Mouse (Mus musculus): ENCODE results near the gene Anks1b. TPM values are rescaled to one million over a fixed set of nuclear protein-coding genes. Genes with fewer than 3 reads are reported as not detected.
"Not testable (repeated sequence)": the region's sequence is repeated elsewhere in the genome, so short reads cannot be mapped to it uniquely, and the experiment has no call there.

The Anks1b gene
- total and polyA plus RNA-seq, 2 experiments from 2014 or later, result 105 to 342 TPM

DNA sequence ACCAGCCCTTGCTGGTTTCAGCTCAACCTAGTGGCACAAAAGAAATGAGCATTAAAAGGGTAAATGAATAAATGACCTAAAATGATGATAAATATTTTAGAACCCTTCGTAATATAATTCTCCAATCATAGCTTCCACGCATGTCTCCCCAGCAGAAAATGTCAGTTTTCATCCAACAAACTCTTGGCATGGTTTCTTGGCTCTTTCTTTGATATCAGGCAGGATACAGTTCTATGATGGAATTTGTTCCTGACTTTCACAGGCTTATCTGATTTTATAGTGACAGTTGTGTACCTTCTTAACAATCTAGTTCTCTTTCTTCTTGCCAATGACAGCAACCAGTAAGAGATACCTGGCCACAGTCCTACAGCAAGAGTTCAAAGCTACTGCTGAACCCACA lies 743.3 kb downstream of the Anks1b start:
- H3K27me3 ChIP-seq (ENCODE audit: insufficient read depth, low read length), result no peaks in the 10 kb centered on the region
- no peaks in the 10 kb centered on the region; the same call in 1 of the 2 replicates for H3K36me3 ChIP-seq (ENCODE audit: insufficient read depth, low read length)
- 92% methylated on average over 2 of the region's 2 CpGs for WGBS
- no peaks in the 10 kb centered on the region for H3K9me3 ChIP-seq (ENCODE audit: low read length)
- TF ChIP-seq CTCF (IDR thresholded peaks at IDR 0.05), result no peak
- H3K27ac ChIP-seq (ENCODE audit: low read depth, low read length), result no peak overlapping the region
- no peak overlapping the region for H3K9ac ChIP-seq (replicated peaks; ENCODE audit: low read length, poor library complexity, severe bottlenecking)
- DNase-seq (ENCODE audit: low spot score) (no peak), ATAC-seq (ENCODE audit: low FRiP score) (no peak)
- H3K4me1 ChIP-seq (ENCODE audit: insufficient read depth, low read length), result peaks cover 4% of the 10 kb centered on the region; the same call in 1 of the 2 replicates
- H3K4me2 ChIP-seq (ENCODE audit: low read depth, low read length, poor library complexity, severe bottlenecking), result no peak overlapping the region
- no peak overlapping the region for H3K4me3 ChIP-seq (ENCODE audit: low read depth, low read length)

DNA sequence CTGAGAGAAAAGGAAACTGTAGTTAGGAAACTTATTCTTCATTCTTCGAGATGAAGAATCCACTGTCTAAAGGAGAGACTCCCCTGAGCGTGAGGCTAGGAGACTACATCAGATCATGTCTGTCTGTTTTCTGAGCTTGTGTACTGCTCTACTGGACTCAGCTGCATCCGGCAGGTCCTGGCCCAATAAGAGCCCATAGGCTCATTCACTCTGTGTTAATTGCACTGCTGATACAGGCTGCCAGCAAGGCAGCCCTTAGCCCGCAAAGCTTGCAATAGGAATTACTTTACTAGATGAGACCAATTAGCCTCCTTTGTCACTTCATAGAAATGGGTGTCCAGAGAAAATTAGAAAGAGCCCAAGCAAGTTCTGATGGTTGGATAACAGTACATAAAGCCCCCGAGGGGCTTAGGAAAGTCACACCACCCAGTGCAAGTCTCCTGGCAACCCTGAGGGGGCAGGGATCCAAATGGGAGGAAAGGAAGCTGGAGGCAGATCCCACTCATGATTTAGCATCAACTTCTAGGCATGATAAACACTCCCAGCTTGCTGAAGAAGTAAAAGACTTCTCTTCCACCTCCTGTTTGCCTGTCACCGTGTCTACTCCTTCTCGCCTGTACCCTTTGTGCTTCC lies 744.5 kb downstream of the Anks1b start:
- no peaks in the 10 kb centered on the region for H3K27me3 ChIP-seq (ENCODE audit: insufficient read depth, low read length)
- H3K4me1 ChIP-seq (ENCODE audit: insufficient read depth, low read length), result peaks cover 4% of the 10 kb centered on the region; the same call in 1 of the 2 replicates
- DNase-seq (ENCODE audit: low spot score) (no peak), ATAC-seq (ENCODE audit: low FRiP score) (no peak)
- H3K4me3 ChIP-seq (ENCODE audit: low read depth, low read length), result no peak overlapping the region
- no peak overlapping the region for H3K4me2 ChIP-seq (ENCODE audit: low read depth, low read length, poor library complexity, severe bottlenecking)
- 77% methylated on average over 7 of the region's 7 CpGs for WGBS
- no peak overlapping the region for H3K9ac ChIP-seq (replicated peaks; ENCODE audit: low read length, poor library complexity, severe bottlenecking)
- no peak overlapping the region for H3K27ac ChIP-seq (ENCODE audit: low read depth, low read length)
- no peaks in the 10 kb centered on the region for H3K9me3 ChIP-seq (ENCODE audit: low read length)
- no peak for TF ChIP-seq CTCF (IDR thresholded peaks at IDR 0.05)
- no peaks in the 10 kb centered on the region; the same call in 1 of the 2 replicates for H3K36me3 ChIP-seq (ENCODE audit: insufficient read depth, low read length)

DNA sequence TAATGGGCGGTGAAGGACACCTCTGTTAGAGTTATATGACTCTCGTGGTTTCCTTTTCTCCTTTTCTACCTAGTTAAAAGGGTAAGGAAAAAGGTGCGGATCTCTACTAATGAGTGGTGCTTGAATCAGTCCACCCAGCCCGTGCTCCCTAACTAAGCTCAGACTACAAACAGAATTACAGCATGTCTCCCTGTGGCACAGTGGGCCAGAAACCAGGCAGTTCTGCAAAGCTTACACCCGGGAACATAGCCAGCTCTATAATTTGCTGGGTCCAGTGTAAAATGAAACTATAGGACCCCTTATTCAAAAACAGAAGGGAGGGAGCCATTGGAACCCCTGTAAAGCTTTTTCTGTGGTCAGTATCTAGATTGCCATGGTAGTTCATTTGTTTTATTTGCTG lies 754.2 kb downstream of the Anks1b start:
- DNase-seq (ENCODE audit: low spot score), result peak; percentile 26
- Histone ChIP-seq H3K4me3 (ENCODE audit: low read depth, low read length) (no peak overlapping the region), H3K27me3 (ENCODE audit: insufficient read depth, low read length) (no peaks in the 10 kb centered on the region), H3K36me3 (ENCODE audit: insufficient read depth, low read length) (no peaks in the 10 kb centered on the region), H3K27ac (ENCODE audit: low read depth, low read length) (no peak overlapping the region; the same call in 1 of the 2 replicates), H3K4me1 (ENCODE audit: insufficient read depth, low read length) (no peaks in the 10 kb centered on the region), H3K9me3 (ENCODE audit: low read length) (no peaks in the 10 kb centered on the region), H3K9ac (replicated peaks; ENCODE audit: low read length, poor library complexity, severe bottlenecking) (no peak overlapping the region), H3K4me2 (ENCODE audit: low read depth, low read length, poor library complexity, severe bottlenecking) (no peak overlapping the region)
- 64% methylated on average over 5 of the region's 5 CpGs for WGBS
- no peak for ATAC-seq (ENCODE audit: low FRiP score)
- TF ChIP-seq CTCF (IDR thresholded peaks at IDR 0.05), result no peak

DNA sequence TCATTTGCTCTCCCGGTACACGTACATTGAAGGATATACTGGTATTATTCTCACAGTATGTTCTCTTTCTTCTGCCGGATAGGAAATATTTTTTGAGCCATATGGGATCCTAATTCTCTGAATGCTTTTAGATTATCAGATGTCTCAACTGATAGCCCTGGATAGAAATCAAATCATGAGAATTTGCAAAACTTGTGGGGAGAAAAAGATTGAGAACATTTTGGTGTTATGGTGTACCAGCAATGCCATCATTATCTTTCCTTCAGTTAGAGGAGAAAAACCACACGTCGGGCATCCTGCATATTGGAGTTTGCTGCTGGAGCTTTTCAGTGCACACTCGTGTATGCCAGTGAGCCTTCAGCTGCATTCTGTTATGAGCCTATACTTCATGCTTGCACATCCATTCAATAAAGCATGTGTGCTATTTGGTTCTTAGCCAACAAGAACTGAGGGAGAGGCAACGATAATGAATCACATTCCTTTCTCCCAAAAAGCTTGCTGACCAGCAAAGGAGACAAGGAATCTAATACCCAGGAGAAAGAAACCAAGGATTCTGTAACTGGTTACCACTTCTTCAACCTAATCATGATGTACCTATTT lies 756.9 kb downstream of the Anks1b start:
- Histone ChIP-seq H3K27ac (ENCODE audit: low read depth, low read length) (no peak overlapping the region), H3K4me2 (ENCODE audit: low read depth, low read length, poor library complexity, severe bottlenecking) (no peak overlapping the region), H3K4me1 (ENCODE audit: insufficient read depth, low read length) (no peaks in the 10 kb centered on the region), H3K36me3 (ENCODE audit: insufficient read depth, low read length) (no peaks in the 10 kb centered on the region), H3K9ac (replicated peaks; ENCODE audit: low read length, poor library complexity, severe bottlenecking) (no peak overlapping the region), H3K9me3 (ENCODE audit: low read length) (no peaks in the 10 kb centered on the region), H3K27me3 (ENCODE audit: insufficient read depth, low read length) (no peaks in the 10 kb centered on the region), H3K4me3 (ENCODE audit: low read depth, low read length) (no peak overlapping the region)
- ATAC-seq (ENCODE audit: low FRiP score), result no peak
- DNase-seq (ENCODE audit: low spot score), result no peak
- no peak for TF ChIP-seq CTCF (IDR thresholded peaks at IDR 0.05)
- WGBS, result 82% methylated on average over 7 of the region's 7 CpGs

DNA sequence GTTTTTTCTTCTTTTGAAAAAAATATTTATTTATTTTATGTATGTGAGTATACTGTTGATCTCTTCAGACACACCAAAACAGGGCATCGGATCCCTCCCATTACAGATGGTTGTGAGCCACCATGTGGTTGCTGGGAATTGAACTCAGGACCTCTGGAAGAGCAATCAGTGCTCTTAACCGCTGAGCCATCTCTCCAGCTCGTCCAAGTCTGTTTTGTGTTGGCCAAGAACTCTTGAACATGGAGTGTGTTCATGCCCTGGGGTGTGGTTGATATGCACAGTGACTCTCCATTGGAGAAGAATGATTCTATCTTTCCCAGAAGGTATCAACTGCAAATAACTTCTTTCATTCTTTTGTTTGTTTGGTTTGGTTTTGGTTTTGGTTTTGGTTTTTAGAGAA lies 757.5 kb downstream of the Anks1b start:
- not testable (repeated sequence) for H3K27me3 ChIP-seq (ENCODE audit: insufficient read depth, low read length); DNase-seq (ENCODE audit: low spot score)

DNA sequence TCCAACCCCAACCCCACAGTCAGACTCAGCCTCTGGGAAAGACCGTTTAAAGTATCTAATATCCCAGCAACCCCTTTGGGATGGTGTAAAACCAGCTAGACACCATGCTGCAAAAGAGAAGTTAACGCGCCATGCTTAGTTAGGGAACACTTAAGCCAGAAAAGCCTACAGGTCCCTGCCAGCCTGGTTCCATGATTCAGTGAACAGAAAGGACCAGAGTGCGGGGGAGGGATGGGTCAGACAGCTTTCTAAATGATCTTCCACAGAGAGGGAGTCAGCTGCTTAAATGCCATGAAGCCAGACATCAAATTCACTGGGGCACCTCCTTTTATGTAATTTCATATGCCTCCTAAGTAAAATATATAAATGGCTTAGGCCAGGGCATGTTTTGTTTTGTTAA lies 764.0 kb downstream of the Anks1b start:
- Histone ChIP-seq H3K9ac (replicated peaks; ENCODE audit: low read length, poor library complexity, severe bottlenecking) (no peak overlapping the region), H3K36me3 (ENCODE audit: insufficient read depth, low read length) (no peaks in the 10 kb centered on the region), H3K27ac (ENCODE audit: low read depth, low read length) (no peak overlapping the region), H3K4me3 (ENCODE audit: low read depth, low read length) (no peak overlapping the region), H3K27me3 (ENCODE audit: insufficient read depth, low read length) (no peaks in the 10 kb centered on the region), H3K4me2 (ENCODE audit: low read depth, low read length, poor library complexity, severe bottlenecking) (no peak overlapping the region), H3K9me3 (ENCODE audit: low read length) (no peaks in the 10 kb centered on the region), H3K4me1 (ENCODE audit: insufficient read depth, low read length) (no peaks in the 10 kb centered on the region)
- WGBS, result 76% methylated on average over 4 of the region's 4 CpGs
- no peak for TF ChIP-seq CTCF (IDR thresholded peaks at IDR 0.05)
- DNase-seq (ENCODE audit: low spot score) (peak; percentile 12), ATAC-seq (ENCODE audit: low FRiP score) (no peak)

More for the DNA sequence above, 757.5 kb downstream of the Anks1b start:
- not testable (repeated sequence) for H3K9ac ChIP-seq (replicated peaks; ENCODE audit: low read length, poor library complexity, severe bottlenecking); H3K36me3 ChIP-seq (ENCODE audit: insufficient read depth, low read length); ATAC-seq (ENCODE audit: low FRiP score); H3K9me3 ChIP-seq (ENCODE audit: low read length); H3K4me3 ChIP-seq (ENCODE audit: low read depth, low read length); H3K27ac ChIP-seq (ENCODE audit: low read depth, low read length); H3K4me1 ChIP-seq (ENCODE audit: insufficient read depth, low read length); H3K4me2 ChIP-seq (ENCODE audit: low read depth, low read length, poor library complexity, severe bottlenecking)
- 81% methylated on average over 3 of the region's 3 CpGs for whole genome bisulfite sequencing

Data from midbrain, postnatal 0 days (tissue).